Mouse (Mus musculus) layer of hippocampus, adult 18-20 months (tissue): ENCODE results near the gene Olfr720. TPM values are rescaled to one million over a fixed set of nuclear protein-coding genes. Genes with fewer than 3 reads are reported as not detected.

Source experiments
- DNase-seq, 2 experiments: peaks; one replicate each; pipeline ENCODE4 v3.0.0; 2022; ENCODE audit warnings: low spot score in 2 of 2
- long read RNA-seq: library from polyadenylated mRNA; stranded (forward); transcript quantifications from one replicate; pipeline ENCODE4 v2.0.0, GENCODE M21; 2021
- total RNA-seq, 2 experiments: library from RNA; stranded (reverse); gene quantifications; 2 replicates each; pipeline ENCODE4 v1.2.3; 2021

Gene Olfr720
- total RNA-seq = not detected
- long read RNA-seq = 0 reads

- no peak for DNase-seq
Observed at GRCm38 (mm10) chr14:14186738-14187137, at the start of gene Olfr720. Olfr720 (minus strand) TSS chr14:14186838.

Other genes with a start within 250 kb of the Olfr720 start
- gene Atxn7, start 225.4 kb downstream of the Olfr720 start, total RNA-seq = 10 to 100 TPM; 28.9 to 30.8 TPM
- 100 to 1,000 TPM in 1 of 2 experiments, 10 to 100 TPM in 1; 91.9 to 102 TPM for gene Thoc7, start 225.0 kb downstream of the Olfr720 start, total RNA-seq
- 100 to 1,000 TPM; 121 to 122 TPM for gene Psmd6, start 65.9 kb downstream of the Olfr720 start, total RNA-seq
- not detected for gene Olfr31, start 136.0 kb upstream of the Olfr720 start, total RNA-seq
- gene Il3ra, start 159.4 kb upstream of the Olfr720 start, total RNA-seq = 1 to 10 TPM; 3.3 to 4.2 TPM
- not detected for gene Olfr721-ps1, start 214.5 kb upstream of the Olfr720 start, total RNA-seq